Mouse (Mus musculus): Measurements from ENCODE around the gene Ap1s1. TPM values are rescaled to one million over a fixed set of nuclear protein-coding genes. Genes with fewer than 3 reads are reported as not detected.

The Ap1s1 gene
- total and polyA plus RNA-seq, 3 experiments = 154 to 218 (median 211) TPM

DNA sequence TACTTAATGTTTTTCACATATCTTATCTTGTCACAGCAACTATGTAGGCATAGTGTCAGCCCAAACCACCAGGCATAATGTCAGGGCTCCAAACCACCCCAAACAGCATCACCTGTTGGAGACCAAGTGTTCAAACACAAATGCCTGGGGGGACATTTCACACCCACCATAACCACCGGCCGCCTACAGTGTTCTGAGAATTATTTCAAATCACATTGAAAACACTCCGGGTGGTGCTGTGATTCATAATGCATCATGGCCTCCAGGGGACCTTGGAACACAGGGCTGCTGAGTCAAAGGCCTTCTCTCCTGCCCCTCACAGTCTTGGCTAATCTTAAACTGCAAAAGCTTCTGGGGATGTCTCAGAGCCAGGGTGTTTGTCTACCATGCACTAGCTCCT lies 30.0 kb downstream of the Ap1s1 start:
- Histone ChIP-seq H3K79me2 (ENCODE audit: control insufficient read depth, insufficient read depth, low read length, poor library complexity) (no peaks in the 10 kb centered on the region), H3K36me3 (ENCODE audit: control insufficient read depth in 1 of 2, insufficient read depth in 2 of 2, low read length in 2 of 2) (no peaks in the 10 kb centered on the region), H3K27me3 (ENCODE audit: control insufficient read depth in 1 of 2, insufficient read depth in 2 of 2, low read length in 2 of 2) (no peaks in the 10 kb centered on the region; a peak in 1 of 4 replicates), H3K4me1 (ENCODE audit: control insufficient read depth in 1 of 2, insufficient read depth in 2 of 2, low read length in 2 of 2) (no peaks in the 10 kb centered on the region), H3K4me3 (ENCODE audit: control insufficient read depth in 1 of 2, insufficient read depth in 1 of 2, low read depth in 2 of 2, low read length in 2 of 2) (no peak overlapping the region), H3K9ac (ENCODE audit: control insufficient read depth, low read depth, low read length, poor library complexity, severe bottlenecking) (no peak overlapping the region), H3K27ac (ENCODE audit: control insufficient read depth, low read depth, low read length) (no peak overlapping the region), H3K9me3 (replicated peaks; ENCODE audit: insufficient read depth, low read length) (no peaks in the 10 kb centered on the region)
- no peak for DNase-seq (ENCODE audit: low read depth, low spot score)
- TF ChIP-seq ZC3H11A (IDR thresholded peaks at IDR 0.05; ENCODE audit: low read depth, low read length) = no peak
- TF ChIP-seq NRF1 (IDR thresholded peaks at IDR 0.05; ENCODE audit: insufficient read depth, low read depth, low read length, poor library complexity, severe bottlenecking) = no peak
- TF ChIP-seq SIN3A (IDR thresholded peaks at IDR 0.05; ENCODE audit: low read length) = no peak
- no peak for TF ChIP-seq CTCF (IDR thresholded peaks at IDR 0.05 in 2 of 3, conservative IDR thresholded peaks at IDR 0.05 in 1 of 3; ENCODE audit: control insufficient read depth in 1 of 3, insufficient read depth in 1 of 3, low read depth in 2 of 3, low read length in 3 of 3, poor library complexity in 1 of 3, severe bottlenecking in 1 of 3)
- TF ChIP-seq ZMIZ1 (IDR thresholded peaks at IDR 0.05; ENCODE audit: low read depth, low read length) = no peak
- no peak for TF ChIP-seq MEF2A (IDR thresholded peaks at IDR 0.05; ENCODE audit: extremely low read depth, insufficient replicate concordance, low read depth, low read length, poor library complexity, severe bottlenecking)
- no peak for TF ChIP-seq MAX (IDR thresholded peaks at IDR 0.05; ENCODE audit: low read length)
- TF ChIP-seq JUND (IDR thresholded peaks at IDR 0.05; ENCODE audit: low read depth, low read length) = no peak
- no peak for TF ChIP-seq MYB (IDR thresholded peaks at IDR 0.05; ENCODE audit: low read depth, low read length)
- no peak for TF ChIP-seq ZKSCAN1 (IDR thresholded peaks at IDR 0.05; ENCODE audit: low read depth, low read length)
- TF ChIP-seq POLR2AphosphoS5 (IDR thresholded peaks at IDR 0.05; ENCODE audit: borderline replicate concordance, low read depth, low read length) = no peak
- no peak for TF ChIP-seq RCOR1 (IDR thresholded peaks at IDR 0.05; ENCODE audit: low read depth, low read length)
- TF ChIP-seq BHLHE40 (IDR thresholded peaks at IDR 0.05; ENCODE audit: borderline replicate concordance, low read depth, low read length) = no peak
- no peak for TF ChIP-seq TAL1 (IDR thresholded peaks at IDR 0.05; ENCODE audit: low read length)

GRCm38 (mm10) chr5:137012401-137012950 lies 33.5 kb downstream of the Ap1s1 start:
- no peaks in the 10 kb centered on the region for H3K79me2 ChIP-seq (ENCODE audit: control insufficient read depth, insufficient read depth, low read length, poor library complexity)
- no peak overlapping the region for H3K9ac ChIP-seq (ENCODE audit: control insufficient read depth, low read depth, low read length, poor library complexity, severe bottlenecking)
- H3K9me3 ChIP-seq (replicated peaks; ENCODE audit: insufficient read depth, low read length) = no peaks in the 10 kb centered on the region
- H3K36me3 ChIP-seq (ENCODE audit: control insufficient read depth in 1 of 2, insufficient read depth in 2 of 2, low read length in 2 of 2) = no peaks in the 10 kb centered on the region
- no peak overlapping the region for H3K4me3 ChIP-seq (ENCODE audit: control insufficient read depth in 1 of 2, insufficient read depth in 1 of 2, low read depth in 2 of 2, low read length in 2 of 2)
- H3K27ac ChIP-seq (ENCODE audit: control insufficient read depth, low read depth, low read length) = no peak overlapping the region
- no peaks in the 10 kb centered on the region for H3K4me1 ChIP-seq (ENCODE audit: control insufficient read depth in 1 of 2, insufficient read depth in 2 of 2, low read length in 2 of 2)
- TF ChIP-seq ETS1 (IDR thresholded peaks at IDR 0.05; ENCODE audit: low read depth, low read length) (no peak), POLR2AphosphoS2 (IDR thresholded peaks at IDR 0.05; ENCODE audit: low read length) (no peak), MAZ (IDR thresholded peaks at IDR 0.05; ENCODE audit: low read depth, low read length) (no peak)
- DNase-seq (ENCODE audit: low read depth, low spot score) = no peak
- peaks cover 2% of the 10 kb centered on the region in 2 experiments; a peak in 1 of 4 replicates for H3K27me3 ChIP-seq (ENCODE audit: control insufficient read depth in 1 of 2, insufficient read depth in 2 of 2, low read length in 2 of 2)
